Mouse (Mus musculus): ENCODE data around the gene Afap1l2. TPM values are rescaled to one million over a fixed set of nuclear protein-coding genes. Genes with fewer than 3 reads are reported as not detected.
A peak's percentile ranks its signal among the peaks of the same experiment; 100 is the strongest.

Afap1l2 gene
- polyA plus RNA-seq, 1 experiment from 2014 or later, result 5.5 TPM

GRCm38 (mm10) chr19:56995441-56995840 lies 12.6 kb downstream of the Afap1l2 start:
- Histone ChIP-seq H3K9ac (replicated peaks; ENCODE audit: low read length) (no peak overlapping the region), H3K36me3 (replicated peaks; ENCODE audit: control insufficient read depth, insufficient read depth, low read depth, low read length) (no peaks in the 10 kb centered on the region), H3K4me1 (ENCODE audit: control insufficient read depth, insufficient read depth, low read length) (peaks cover 3% of the 10 kb centered on the region), H3K27me3 (ENCODE audit: control insufficient read depth, insufficient read depth, low read length) (no peaks in the 10 kb centered on the region), H3K9me3 (replicated peaks; ENCODE audit: control insufficient read depth, low read length) (no peaks in the 10 kb centered on the region), H3K4me3 (ENCODE audit: low read depth, low read length) (no peak overlapping the region), H3K27ac (replicated peaks; ENCODE audit: low read depth, low read length) (no peak overlapping the region), H3K4me2 (ENCODE audit: low read depth, low read length) (no peak overlapping the region)
- DNase-seq (ENCODE audit: low spot score), result no peak
- WGBS, result 87% methylated on average over 4 of the region's 4 CpGs
- ATAC-seq (replicated peaks; ENCODE audit: insufficient number of reproducible peaks, low FRiP score, low TSS enrichment, low read depth), result no peak

DNA sequence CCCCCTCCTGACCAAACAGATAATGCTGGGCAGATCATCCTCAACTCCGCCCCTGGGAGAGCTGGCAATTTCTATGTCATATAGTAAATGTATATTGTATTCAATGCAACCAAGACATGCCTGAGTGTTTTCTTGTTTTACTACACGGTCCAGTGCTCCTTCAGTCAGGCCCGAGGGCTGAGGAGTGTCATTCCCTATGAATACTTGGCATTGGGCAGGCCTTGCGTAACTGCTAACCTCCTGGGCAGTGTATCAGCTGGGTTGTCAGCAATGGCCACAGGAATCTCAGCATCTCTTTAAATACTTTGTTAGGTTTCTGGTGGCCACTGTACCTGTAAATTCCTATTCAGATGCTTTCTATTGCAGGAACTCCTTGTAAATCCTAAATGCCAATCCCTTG lies 13.4 kb downstream of the Afap1l2 start:
- Histone ChIP-seq H3K9ac (replicated peaks; ENCODE audit: low read length) (no peak overlapping the region), H3K27me3 (ENCODE audit: control insufficient read depth, insufficient read depth, low read length) (no peaks in the 10 kb centered on the region), H3K27ac (replicated peaks; ENCODE audit: low read depth, low read length) (no peak overlapping the region), H3K4me2 (ENCODE audit: low read depth, low read length) (no peak overlapping the region), H3K4me3 (ENCODE audit: low read depth, low read length) (no peak overlapping the region), H3K9me3 (replicated peaks; ENCODE audit: control insufficient read depth, low read length) (no peaks in the 10 kb centered on the region), H3K36me3 (replicated peaks; ENCODE audit: control insufficient read depth, insufficient read depth, low read depth, low read length) (no peaks in the 10 kb centered on the region), H3K4me1 (ENCODE audit: control insufficient read depth, insufficient read depth, low read length) (peaks cover 3% of the 10 kb centered on the region)
- DNase-seq (ENCODE audit: low spot score), result no peak
- no peak for ATAC-seq (replicated peaks; ENCODE audit: insufficient number of reproducible peaks, low FRiP score, low TSS enrichment, low read depth)
- 81% methylated on average over 4 of the region's 4 CpGs for WGBS

- DNase-seq (ENCODE audit: low spot score) (no peak), ATAC-seq (replicated peaks; ENCODE audit: insufficient number of reproducible peaks, low FRiP score, low TSS enrichment, low read depth) (no peak)
- no peaks in the 10 kb centered on the region for H3K27me3 ChIP-seq (ENCODE audit: control insufficient read depth, insufficient read depth, low read length)
- no peaks in the 10 kb centered on the region for H3K9me3 ChIP-seq (replicated peaks; ENCODE audit: control insufficient read depth, low read length)
- H3K4me3 ChIP-seq (ENCODE audit: low read depth, low read length), result no peak overlapping the region
- no peaks in the 10 kb centered on the region for H3K36me3 ChIP-seq (replicated peaks; ENCODE audit: control insufficient read depth, insufficient read depth, low read depth, low read length)
- no peak overlapping the region for H3K4me2 ChIP-seq (ENCODE audit: low read depth, low read length)
- peaks cover 3% of the 10 kb centered on the region for H3K4me1 ChIP-seq (ENCODE audit: control insufficient read depth, insufficient read depth, low read length)
- H3K9ac ChIP-seq (replicated peaks; ENCODE audit: low read length), result no peak overlapping the region
- H3K27ac ChIP-seq (replicated peaks; ENCODE audit: low read depth, low read length), result no peak overlapping the region
- 80% methylated on average over 4 of the region's 4 CpGs for WGBS
These were observed 14.3 kb downstream of the Afap1l2 start for GRCm38 (mm10) chr19:56993763-56994162.

GRCm38 (mm10) chr19:56992978-56993545 lies 15.0 kb downstream of the Afap1l2 start:
- Histone ChIP-seq H3K4me1 (ENCODE audit: control insufficient read depth, insufficient read depth, low read length) (peaks cover 3% of the 10 kb centered on the region), H3K27me3 (ENCODE audit: control insufficient read depth, insufficient read depth, low read length) (no peaks in the 10 kb centered on the region), H3K27ac (replicated peaks; ENCODE audit: low read depth, low read length) (no peak overlapping the region), H3K9me3 (replicated peaks; ENCODE audit: control insufficient read depth, low read length) (no peaks in the 10 kb centered on the region), H3K36me3 (replicated peaks; ENCODE audit: control insufficient read depth, insufficient read depth, low read depth, low read length) (no peaks in the 10 kb centered on the region), H3K4me2 (ENCODE audit: low read depth, low read length) (no peak overlapping the region), H3K4me3 (ENCODE audit: low read depth, low read length) (no peak overlapping the region), H3K9ac (replicated peaks; ENCODE audit: low read length) (no peak overlapping the region)
- ATAC-seq (replicated peaks; ENCODE audit: insufficient number of reproducible peaks, low FRiP score, low TSS enrichment, low read depth), result no peak
- 77% methylated on average over 8 of the region's 8 CpGs for whole genome bisulfite sequencing
- no peak for DNase-seq (ENCODE audit: low spot score)

- Histone ChIP-seq H3K36me3 (replicated peaks; ENCODE audit: control insufficient read depth, insufficient read depth, low read depth, low read length) (no peaks in the 10 kb centered on the region), H3K4me3 (ENCODE audit: low read depth, low read length) (no peak overlapping the region), H3K9me3 (replicated peaks; ENCODE audit: control insufficient read depth, low read length) (no peaks in the 10 kb centered on the region), H3K27ac (replicated peaks; ENCODE audit: low read depth, low read length) (no peak overlapping the region), H3K9ac (replicated peaks; ENCODE audit: low read length) (no peak overlapping the region), H3K27me3 (ENCODE audit: control insufficient read depth, insufficient read depth, low read length) (no peaks in the 10 kb centered on the region), H3K4me2 (ENCODE audit: low read depth, low read length) (no peak overlapping the region), H3K4me1 (ENCODE audit: control insufficient read depth, insufficient read depth, low read length) (no peaks in the 10 kb centered on the region)
- DNase-seq (ENCODE audit: low spot score) (peak; percentile 42), ATAC-seq (replicated peaks; ENCODE audit: insufficient number of reproducible peaks, low FRiP score, low TSS enrichment, low read depth) (no peak)
- WGBS, result 42% methylated on average over 14 of the region's 14 CpGs
These were observed 17.5 kb downstream of the Afap1l2 start for GRCm38 (mm10) chr19:56990367-56991111.

- no peaks in the 10 kb centered on the region for H3K4me1 ChIP-seq (ENCODE audit: control insufficient read depth, insufficient read depth, low read length)
- WGBS, result 83% methylated on average over 8 of the region's 8 CpGs
- ATAC-seq (replicated peaks; ENCODE audit: insufficient number of reproducible peaks, low FRiP score, low TSS enrichment, low read depth), result no peak
These were observed 18.9 kb downstream of the Afap1l2 start for GRCm38 (mm10) chr19:56989171-56989570.

DNA sequence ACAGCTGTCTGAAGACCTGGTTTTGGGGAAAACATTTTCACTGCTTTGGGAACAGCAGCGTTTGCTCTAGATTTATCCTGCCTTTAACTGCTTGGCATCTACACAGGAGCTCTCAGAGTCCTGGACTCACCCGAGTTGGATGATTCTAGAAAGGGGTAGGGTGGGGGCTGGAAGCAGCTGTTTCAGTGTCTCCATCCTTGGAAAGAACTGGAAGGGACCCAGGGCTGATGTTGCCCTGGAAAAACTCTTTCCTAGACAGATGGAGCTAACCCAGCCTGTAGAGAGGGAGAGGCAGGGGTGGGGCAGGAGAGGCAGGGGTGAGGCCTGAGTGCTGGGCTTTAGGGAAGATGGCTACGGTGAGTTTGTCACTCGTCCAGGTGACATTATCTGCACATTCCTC lies 23.8 kb downstream of the Afap1l2 start:
- 73% methylated on average over 4 of the region's 4 CpGs for WGBS
- Histone ChIP-seq H3K9ac (replicated peaks; ENCODE audit: low read length) (no peak overlapping the region), H3K9me3 (replicated peaks; ENCODE audit: control insufficient read depth, low read length) (no peaks in the 10 kb centered on the region), H3K4me1 (ENCODE audit: control insufficient read depth, insufficient read depth, low read length) (no peaks in the 10 kb centered on the region), H3K36me3 (replicated peaks; ENCODE audit: control insufficient read depth, insufficient read depth, low read depth, low read length) (no peaks in the 10 kb centered on the region), H3K27me3 (ENCODE audit: control insufficient read depth, insufficient read depth, low read length) (no peaks in the 10 kb centered on the region), H3K27ac (replicated peaks; ENCODE audit: low read depth, low read length) (no peak overlapping the region), H3K4me2 (ENCODE audit: low read depth, low read length) (no peak overlapping the region), H3K4me3 (ENCODE audit: low read depth, low read length) (no peak overlapping the region)
- DNase-seq (ENCODE audit: low spot score) (no peak), ATAC-seq (replicated peaks; ENCODE audit: insufficient number of reproducible peaks, low FRiP score, low TSS enrichment, low read depth) (no peak)

More at GRCm38 (mm10) chr19:56989171-56989570, 18.9 kb downstream of the Afap1l2 start:
- no peak overlapping the region for H3K27ac ChIP-seq (replicated peaks; ENCODE audit: low read depth, low read length)
- DNase-seq (ENCODE audit: low spot score), result no peak
- no peak overlapping the region for H3K4me2 ChIP-seq (ENCODE audit: low read depth, low read length)
- no peaks in the 10 kb centered on the region for H3K9me3 ChIP-seq (replicated peaks; ENCODE audit: control insufficient read depth, low read length)
- no peak overlapping the region for H3K4me3 ChIP-seq (ENCODE audit: low read depth, low read length)
- no peaks in the 10 kb centered on the region for H3K36me3 ChIP-seq (replicated peaks; ENCODE audit: control insufficient read depth, insufficient read depth, low read depth, low read length)
- H3K9ac ChIP-seq (replicated peaks; ENCODE audit: low read length), result no peak overlapping the region
- H3K27me3 ChIP-seq (ENCODE audit: control insufficient read depth, insufficient read depth, low read length), result no peaks in the 10 kb centered on the region

- no peaks in the 10 kb centered on the region for H3K4me1 ChIP-seq (ENCODE audit: control insufficient read depth, insufficient read depth, low read length)
- ATAC-seq (replicated peaks; ENCODE audit: insufficient number of reproducible peaks, low FRiP score, low TSS enrichment, low read depth), result no peak
- no peak overlapping the region for H3K4me3 ChIP-seq (ENCODE audit: low read depth, low read length)
- no peaks in the 10 kb centered on the region for H3K36me3 ChIP-seq (replicated peaks; ENCODE audit: control insufficient read depth, insufficient read depth, low read depth, low read length)
- H3K4me2 ChIP-seq (ENCODE audit: low read depth, low read length), result no peak overlapping the region
- H3K9ac ChIP-seq (replicated peaks; ENCODE audit: low read length), result no peak overlapping the region
- 72% methylated on average over 10 of the region's 10 CpGs for WGBS
- H3K27ac ChIP-seq (replicated peaks; ENCODE audit: low read depth, low read length), result no peak overlapping the region
- H3K27me3 ChIP-seq (ENCODE audit: control insufficient read depth, insufficient read depth, low read length), result no peaks in the 10 kb centered on the region
- H3K9me3 ChIP-seq (replicated peaks; ENCODE audit: control insufficient read depth, low read length), result no peaks in the 10 kb centered on the region
- no peak for DNase-seq (ENCODE audit: low spot score)
These were observed 24.3 kb downstream of the Afap1l2 start for GRCm38 (mm10) chr19:56983757-56984156.
